Mouse (Mus musculus) adrenal gland, postnatal 10 days (tissue): Measurements from ENCODE around the gene Sumo3. TPM values are rescaled to one million over a fixed set of nuclear protein-coding genes. Genes with fewer than 3 reads are reported as not detected.

ENCODE experiments used
- DNase-seq: peaks from one replicate; pipeline ENCODE4 v3.0.0; 2021; ENCODE audit warnings: mixed read lengths
- total RNA-seq, 2 experiments: library from RNA; stranded (reverse); gene quantifications; 2 replicates each; pipeline ENCODE4 v1.2.3; 2021

Sumo3 gene
- total RNA-seq, 2 experiments from 2014 or later, result 119 to 125 TPM

DNA sequence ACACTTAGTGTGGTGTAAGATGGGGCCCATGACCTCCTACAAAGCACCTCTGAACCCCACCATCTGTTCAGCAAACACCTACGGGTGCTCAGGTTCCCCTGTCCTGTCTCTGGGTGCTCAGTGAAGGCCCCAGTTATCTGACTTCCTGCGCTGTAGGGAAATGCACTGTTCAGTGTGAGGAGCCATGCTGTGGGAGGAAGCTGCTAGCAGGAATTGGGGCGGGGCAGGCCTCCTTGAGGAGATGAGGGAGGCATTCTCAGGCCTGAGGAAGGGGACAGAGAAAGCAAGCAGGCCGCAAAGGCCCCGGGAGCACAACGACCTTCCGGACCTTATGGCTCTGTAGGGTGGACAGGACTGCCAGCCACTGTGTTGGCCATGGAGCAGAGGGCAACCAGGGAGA, 16.8 kb upstream of the Sumo3 start:
- DNase-seq, result no peak

DNA sequence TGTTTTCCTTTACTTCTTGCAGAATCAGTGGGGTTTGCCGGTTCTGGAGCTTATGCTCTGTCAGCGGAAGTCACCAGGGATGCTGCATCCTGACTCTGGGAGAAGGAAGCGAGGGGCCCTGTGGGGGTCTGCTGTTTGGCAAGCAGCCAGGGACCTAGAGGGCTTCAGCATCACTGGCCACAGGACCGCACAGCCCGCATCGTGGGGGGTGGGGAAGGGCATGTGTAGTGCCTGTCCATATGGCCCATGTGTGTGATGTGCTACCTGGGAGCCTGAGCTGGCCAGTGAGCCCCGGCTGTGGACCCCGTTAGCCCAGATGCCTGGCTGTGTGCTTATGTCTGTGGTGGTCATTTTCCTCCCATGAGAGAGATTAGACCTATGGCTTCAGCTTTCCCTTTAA, 16.1 kb upstream of the Sumo3 start:
- DNase-seq, result no peak

DNA sequence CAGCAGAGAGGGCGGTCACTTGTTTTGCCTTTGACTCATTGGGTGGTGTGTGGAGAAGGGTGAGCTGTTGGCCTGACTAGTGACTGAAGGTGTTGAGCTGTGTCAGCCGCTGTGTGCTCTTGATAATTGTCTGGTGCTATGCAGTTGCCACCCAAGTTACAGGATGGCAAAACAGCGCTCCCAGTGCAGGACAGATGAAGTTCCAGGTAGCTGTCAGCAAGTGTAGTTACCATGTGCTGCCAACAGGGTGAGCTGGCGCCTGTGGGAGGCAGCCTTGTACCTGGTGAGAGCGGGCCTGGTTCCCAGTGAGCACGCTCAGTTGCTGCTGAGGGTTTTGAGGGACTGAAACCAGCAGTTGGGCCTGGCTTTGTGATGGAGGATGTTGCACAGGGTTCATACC, 15.1 kb upstream of the Sumo3 start:
- peak; percentile 61 for DNase-seq

DNA sequence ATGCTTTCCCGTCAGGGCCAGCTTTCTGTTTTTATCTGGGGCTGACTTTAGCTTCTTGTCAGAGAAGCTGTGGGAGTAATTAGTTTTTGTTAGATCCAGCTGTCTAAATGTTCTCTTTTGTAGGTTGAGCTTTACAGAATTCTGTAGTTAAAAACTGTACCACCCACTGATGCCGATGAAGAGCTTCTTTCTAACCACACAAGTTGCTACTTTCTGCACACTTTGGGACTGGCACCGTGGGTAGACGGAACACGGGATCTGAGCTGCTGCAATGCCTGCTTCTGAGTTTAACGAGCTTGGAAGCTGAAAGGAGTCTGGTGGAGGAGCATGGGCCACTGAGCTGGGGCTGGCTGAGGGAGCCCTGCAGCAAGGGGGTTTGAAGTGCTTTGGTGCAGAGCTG, 14.4 kb upstream of the Sumo3 start:
- DNase-seq, result no peak

DNA sequence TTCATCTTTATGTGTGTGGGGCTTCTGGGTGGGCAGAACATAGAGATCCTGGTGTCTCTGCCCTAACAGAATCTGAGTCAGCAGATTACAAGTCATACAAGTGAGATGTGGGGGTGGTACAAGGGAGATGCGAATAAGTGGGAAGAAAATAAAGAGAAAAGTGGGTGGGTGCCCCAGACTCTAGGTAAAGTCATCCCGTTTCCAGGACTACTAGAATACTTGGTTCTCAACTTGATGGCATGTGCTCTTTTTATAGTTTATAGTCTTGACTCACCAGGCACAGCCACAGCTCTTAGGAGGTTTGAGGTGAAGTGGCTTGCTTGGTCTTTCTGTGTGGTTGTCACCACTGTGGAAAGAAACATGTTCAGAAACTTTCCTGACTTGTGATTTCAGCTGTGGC, 9.8 kb upstream of the Sumo3 start:
- no peak for DNase-seq

GRCm38 (mm10) chr10:77603021-77603420, 2.9 kb upstream of the Sumo3 start:
- DNase-seq, result no peak

GRCm38 (mm10) chr10:77604111-77604510, 1.8 kb upstream of the Sumo3 start:
- no peak for DNase-seq

DNA sequence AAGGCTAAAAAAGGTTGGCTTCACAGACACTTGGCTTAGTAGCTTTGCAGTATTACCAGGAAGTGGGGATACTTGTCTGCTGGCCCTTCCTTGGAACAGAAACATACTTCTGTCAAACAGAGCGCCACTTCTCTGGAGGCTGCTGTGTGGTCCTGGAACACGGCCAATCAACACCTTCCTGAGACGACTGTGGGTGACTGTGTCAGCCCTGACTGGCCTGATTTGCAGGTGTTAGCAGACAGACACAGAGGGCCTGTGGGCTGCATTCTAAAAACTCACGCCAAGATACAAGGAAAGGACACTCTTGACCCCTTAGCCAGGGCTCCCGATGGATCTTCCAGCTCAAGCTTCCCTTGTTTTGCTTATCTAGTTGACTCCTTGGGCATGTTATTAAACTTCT, 939 bp upstream of the Sumo3 start:
- no peak for DNase-seq

DNA sequence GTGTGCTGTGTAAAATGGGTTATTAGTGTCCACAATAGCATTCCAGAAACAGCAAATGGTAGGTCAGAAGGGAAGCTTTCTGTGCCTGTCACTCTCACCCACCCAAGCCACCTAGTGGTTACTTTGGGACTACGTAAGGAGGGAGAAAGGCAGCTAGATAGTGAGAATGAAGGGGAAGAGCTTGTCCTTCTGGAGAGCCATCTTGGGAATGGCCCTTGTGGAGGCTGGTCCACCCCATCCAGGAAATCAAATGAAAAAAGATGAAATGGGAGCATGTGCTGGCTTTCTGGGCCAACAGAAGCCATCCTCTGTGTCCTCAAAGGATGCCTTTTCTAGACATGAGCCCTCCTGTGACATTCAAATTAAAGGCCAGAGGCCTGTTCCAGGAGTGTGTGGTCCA, 529 bp upstream of the Sumo3 start:
- no peak for DNase-seq

- no peak for DNase-seq
These were observed 958 bp downstream of the Sumo3 start for GRCm38 (mm10) chr10:77606855-77607254.

- DNase-seq, result no peak
These were observed 1.5 kb downstream of the Sumo3 start for GRCm38 (mm10) chr10:77607441-77607840.

- no peak for DNase-seq
These were observed 2.7 kb downstream of the Sumo3 start for GRCm38 (mm10) chr10:77608589-77608988.

DNA sequence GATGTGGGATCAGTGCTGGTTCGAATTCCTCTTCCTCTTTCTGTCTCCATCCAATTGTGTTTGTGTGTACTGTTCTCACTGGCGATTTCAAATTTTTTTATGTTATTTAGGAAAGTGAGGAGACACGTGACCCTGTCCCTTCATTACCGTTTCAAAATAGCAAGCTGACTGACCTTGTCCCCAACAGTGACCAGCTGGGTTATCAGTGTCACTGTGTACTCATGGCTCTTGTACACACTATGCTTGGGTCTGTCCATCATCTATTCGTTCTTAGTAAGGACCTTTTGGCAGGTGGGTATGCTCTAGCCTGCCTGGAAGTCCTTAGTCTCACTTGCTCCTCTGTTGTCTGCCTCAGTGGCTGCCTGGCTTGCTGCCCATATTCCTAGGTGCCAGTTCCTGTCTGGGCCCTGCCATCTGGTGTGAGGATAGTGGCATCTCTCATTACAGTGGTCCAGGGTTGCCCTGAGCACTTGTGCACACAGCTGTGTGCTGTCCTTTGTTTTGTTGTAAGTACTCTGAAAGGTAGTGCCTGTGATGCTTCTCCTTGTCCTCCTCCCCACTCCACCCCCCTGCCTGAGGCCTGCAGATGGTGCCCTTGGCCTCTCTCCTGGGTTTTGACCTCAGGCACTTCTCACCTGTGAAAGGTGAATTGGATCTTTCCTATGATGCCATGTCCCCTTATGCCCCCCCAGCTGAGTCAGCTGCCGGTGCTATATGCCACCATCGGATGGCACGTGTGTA, 4.5 kb downstream of the Sumo3 start:
- no peak for DNase-seq

- peak; percentile 62 for DNase-seq
These were observed 7.5 kb downstream of the Sumo3 start for GRCm38 (mm10) chr10:77613409-77613808.

DNA sequence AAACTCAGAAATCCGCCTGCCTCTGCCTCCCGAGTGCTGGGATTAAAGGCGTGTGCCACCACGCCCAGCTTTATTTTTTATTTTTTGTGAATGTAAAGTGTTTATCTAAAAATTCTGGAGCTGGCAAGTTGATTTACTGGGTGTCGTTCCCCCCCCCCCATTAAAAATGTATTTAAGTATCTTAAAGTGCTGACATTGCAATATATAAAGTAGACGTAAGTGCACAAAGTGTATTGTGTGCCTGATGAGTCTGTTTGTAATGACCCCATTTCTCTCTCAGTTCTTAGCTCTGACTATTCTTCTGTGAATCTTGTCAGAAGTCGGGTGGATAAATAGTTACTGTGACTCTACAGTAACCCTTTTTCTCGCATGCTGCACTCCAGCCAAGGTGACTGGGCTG, 9.8 kb downstream of the Sumo3 start:
- DNase-seq, result no peak

- no peak for DNase-seq
These were observed 10.3 kb downstream of the Sumo3 start for GRCm38 (mm10) chr10:77616166-77616565.

DNA sequence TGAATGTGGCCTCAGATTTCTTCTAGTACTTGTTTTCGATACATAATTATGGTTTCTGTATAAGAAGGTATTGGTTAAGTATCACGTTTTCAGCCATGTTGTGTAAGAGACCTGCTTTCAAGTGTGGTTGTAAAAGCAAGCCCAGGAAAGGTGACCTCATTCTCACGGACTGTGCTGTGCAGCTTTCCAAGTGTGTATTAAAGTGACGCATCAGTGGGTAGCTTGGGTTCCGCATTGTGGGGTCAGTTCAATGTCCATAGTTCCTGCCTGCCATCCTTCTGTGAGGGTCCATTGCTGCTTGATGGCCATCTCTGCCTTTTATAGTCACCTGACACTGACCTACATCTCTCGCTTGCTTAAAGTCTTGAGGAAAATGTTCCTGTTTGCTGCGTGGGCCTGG, 11.0 kb downstream of the Sumo3 start:
- DNase-seq, result no peak

DNA sequence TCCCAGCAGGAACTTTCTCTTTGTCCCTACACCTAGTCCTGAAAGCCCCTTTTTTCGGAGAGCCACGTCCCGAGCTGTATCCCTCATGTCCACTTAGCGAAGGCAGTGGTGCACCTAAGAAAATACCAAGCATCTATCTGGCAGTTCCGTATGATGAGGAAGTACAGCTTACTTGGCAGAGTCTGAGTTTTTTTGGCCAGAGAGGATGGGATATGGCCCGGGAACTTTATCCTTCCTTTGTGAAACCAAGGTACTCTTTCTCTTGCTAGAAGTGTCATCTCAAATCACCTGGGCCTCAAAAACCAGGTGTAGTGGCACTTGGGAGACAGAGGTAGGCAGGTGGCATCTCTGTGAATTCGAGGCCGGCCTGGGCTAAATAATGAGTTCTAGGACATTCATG, 15.6 kb downstream of the Sumo3 start:
- no peak for DNase-seq

DNA sequence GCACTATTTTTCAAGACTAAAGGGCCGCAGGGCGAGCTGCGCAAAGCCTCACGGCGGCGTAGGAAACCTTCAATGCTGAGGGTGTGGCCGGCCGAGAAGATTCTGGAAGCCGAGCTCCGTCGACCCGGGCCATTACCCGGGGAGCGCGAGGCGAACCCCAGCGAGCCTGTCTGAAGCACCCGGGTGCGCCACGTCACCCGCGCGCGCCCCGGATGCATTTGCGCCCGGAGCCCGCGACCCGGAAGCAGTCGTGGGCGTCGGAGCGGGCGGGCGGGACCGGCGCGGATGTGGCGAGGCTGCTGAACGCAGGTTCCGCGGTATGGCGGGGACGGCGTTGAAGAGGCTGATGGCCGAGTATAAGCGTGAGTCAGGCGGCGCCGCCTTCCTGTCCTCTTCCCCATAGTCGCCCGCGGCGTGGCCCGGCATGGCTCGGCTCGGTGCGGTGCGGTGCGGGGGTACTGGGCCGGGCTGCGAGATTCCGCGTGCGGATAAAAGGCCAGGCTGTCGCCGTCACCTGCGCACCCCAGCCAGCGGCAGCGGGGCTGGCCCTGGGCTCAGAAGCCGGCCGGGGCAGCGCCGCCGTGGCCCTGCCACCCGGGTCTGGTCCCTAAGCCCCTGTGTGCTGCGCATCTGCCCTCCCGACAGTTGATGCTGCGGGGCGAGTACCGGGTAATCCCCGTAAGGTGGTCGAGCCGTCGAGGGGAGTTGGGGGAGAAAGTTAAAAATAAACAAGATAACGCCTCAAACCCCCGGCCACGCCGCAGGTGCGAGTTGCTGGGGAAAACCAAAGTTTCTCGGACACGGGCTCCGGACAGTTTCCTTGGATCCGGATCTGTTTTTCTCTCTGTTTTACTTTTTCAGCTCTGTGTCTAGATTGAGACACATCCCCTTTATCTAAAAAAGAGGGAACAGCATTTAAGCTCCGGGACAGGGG, 16.4 kb downstream of the Sumo3 start, which contains the start of gene Ube2g2:
Ube2g2 (plus strand) TSS at position 221 of the 934 bp plus-strand sequence.
- DNase-seq, result peak; percentile 98

DNA sequence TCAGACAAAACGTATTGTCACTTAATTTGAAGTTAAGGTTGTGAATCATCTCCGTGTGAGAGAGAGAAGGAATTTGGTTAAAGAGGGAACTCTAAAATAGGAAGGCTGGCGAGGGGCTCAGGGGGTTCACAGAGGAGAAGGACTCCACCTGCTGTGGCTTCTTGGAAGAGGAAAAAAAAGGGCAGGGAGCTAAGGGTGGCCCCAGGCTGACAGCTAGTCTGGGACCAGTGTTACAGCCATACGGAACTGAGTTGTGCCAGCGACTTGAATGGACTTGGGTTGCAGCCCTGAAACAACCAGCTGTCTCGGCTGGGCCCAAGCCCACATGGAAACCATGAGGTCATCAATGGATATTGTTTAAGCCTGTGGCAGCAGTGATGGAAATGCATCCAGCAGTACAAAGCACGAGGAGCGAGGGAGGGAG, 17.2 kb downstream of the Sumo3 start:
- peak; percentile 51 for DNase-seq

DNA sequence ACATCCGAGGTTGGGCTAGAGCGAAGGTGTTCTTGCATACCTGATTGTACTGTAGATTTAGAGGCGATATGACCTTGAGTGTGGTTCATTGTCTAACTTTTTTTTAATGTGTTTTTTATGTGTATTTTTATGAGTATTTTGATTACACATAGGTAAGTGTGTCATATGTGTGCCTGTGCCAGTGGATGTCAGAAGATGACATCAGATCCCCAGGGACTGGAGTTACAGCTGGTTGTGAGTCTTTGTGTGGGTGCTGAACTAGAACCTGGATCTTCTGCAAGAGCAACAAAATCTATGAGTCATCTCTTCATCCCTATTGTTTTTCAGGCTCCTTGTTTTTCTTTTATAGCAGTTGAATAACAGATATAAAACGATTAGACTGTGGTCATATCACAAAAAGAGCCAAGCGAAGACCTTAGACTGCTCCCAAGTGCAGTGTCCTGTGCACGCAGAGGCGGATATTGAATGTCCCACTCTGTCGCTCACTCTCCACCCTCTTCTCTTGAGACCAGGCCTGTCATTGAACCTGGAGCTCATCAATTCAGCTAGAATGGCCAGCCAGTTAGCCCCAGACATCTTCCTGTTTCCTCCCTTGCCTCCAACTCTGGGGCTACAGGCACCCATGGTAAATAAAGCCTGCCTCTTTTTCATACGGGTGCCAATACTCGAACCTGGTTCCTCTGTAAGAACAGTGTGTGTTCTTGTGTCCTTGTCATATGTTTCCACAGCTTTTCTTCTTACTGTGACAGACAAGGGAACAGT, 17.9 kb downstream of the Sumo3 start:
- no peak for DNase-seq

DNA sequence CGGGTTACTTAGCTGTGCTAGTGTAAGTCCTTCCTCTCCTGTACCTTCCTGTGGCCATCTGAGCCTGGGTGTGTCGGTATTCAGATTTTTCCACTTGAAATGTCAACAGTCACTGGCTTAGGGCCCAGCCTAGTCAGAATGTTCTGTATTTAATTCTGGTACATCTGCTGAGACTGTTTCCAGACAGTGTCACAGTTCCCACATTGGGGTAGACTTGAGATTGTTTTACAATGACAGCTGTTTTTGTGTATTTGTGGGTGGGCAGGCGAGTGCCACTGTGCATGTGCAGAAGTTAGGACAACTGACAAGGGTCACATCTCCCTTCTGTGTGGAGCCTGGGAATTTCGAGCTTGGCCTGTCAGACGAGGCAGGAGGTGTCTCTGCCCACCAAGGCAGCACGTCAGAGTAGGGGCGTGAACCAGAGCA, 18.7 kb downstream of the Sumo3 start:
- no peak for DNase-seq

- DNase-seq, result peak; percentile 42
These were observed 20.1 kb downstream of the Sumo3 start for GRCm38 (mm10) chr10:77626036-77626435.
